Mouse (Mus musculus) myocyte (in vitro differentiated cells): Measurements from ENCODE around the gene Ranbp2.

ENCODE experiments used
- POLR2AphosphoS2 ChIP-seq: IDR thresholded peaks from one replicate; pipeline ENCODE4 v1.6.1; 2011; ENCODE audit warnings: low read depth, control low read depth; ENCODE audit not compliant: insufficient read length
- REST ChIP-seq: IDR thresholded peaks from one replicate; pipeline ENCODE4 v1.6.1; 2011; ENCODE audit warnings: mild to moderate bottlenecking, control low read depth, moderate library complexity; ENCODE audit not compliant: insufficient read depth, insufficient read length

- TF ChIP-seq POLR2AphosphoS2: no peak
- no peak for TF ChIP-seq REST
These were observed 5.5 kb downstream of the Ranbp2 start for GRCm38 (mm10) chr10:58452185-58452584.
